Mouse (Mus musculus) thymus, postnatal 4 days (tissue): ENCODE measurements around the gene Mcrip2.
"Not testable (repeated sequence)": the region's sequence is repeated elsewhere in the genome, so short reads cannot be mapped to it uniquely, and the experiment has no call there.

ENCODE experiments used
- DNase-seq: peaks from one replicate; pipeline ENCODE4 v3.0.0; 2021

Mcrip2 gene

DNA sequence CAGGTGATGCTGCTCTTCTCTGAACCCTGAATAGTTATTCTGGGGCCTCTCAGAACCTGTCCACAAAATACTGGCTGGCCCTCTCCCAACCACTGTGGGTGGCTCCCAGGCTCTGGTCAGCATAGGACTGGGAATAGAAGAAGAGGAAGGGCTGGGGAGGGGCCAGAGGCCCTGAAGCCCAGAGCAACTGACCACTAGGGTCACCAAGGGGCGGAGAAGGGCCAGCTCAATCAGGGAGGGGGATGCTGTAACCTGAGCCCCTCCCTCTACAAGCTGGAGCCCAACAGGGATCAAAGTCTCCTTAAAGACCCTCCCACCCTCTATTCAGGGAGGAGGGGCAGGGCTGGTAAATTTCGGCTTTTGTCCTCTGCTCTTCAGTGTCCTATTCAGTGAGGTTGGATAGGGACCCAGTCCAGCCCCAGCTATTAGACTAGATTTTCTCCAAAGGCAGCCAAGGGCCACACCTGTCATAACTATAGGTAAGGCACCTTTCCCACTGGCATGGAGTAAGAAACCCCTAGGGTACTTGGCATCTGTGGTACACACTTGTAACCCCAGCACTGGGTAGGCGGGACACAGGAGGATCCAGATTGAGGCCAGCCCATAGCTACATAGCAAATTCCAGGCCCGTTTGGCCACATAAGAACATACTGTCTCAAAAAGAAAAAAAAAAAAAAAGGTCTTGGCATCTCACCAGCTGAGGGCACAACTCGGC lies 11.8 kb upstream of the Mcrip2 start, which contains the start of gene Wfikkn1:
Wfikkn1 (minus strand) TSS at position 663 of the 715 bp plus-strand sequence.
- no peak for DNase-seq

DNA sequence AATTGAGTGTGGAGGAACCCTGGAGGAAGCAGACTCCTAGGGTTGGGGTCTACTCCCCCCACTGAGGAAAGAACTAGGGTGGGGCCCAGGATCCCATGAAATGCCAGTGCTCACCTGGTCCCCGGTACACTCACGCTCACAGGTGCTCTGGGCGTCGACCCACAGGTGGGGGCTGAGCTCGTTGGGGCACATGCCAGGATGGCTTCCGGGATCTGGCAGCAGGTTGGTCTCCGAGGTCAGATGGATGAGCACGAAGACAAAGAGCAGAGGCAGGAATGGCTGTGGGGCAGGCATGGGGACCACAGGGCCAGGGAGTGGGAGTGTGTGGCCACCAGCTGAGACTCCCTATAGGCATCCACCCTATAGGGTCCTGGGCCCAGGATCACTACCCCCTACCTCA lies 11.2 kb upstream of the Mcrip2 start:
- DNase-seq = no peak

DNA sequence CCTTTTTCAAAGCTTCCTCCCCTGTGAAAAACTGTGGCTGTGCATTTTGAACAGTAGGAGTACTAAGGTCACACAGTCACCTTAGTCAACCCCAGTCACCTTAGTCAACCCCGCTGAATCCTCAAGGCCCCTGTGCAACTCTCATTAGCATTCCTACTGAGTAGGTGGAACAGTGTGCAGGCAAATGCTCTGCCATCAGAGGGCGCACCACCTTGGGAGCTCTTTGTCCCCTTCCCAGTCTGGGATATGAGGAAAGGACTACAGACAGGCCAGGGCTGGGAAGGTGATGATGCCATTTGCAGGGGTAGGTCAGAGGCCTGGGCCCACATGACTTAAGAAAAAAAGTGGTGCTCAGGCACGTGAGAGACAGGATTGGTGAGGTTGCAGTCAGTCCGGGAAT lies 10.7 kb upstream of the Mcrip2 start:
- DNase-seq = peak; percentile 63

DNA sequence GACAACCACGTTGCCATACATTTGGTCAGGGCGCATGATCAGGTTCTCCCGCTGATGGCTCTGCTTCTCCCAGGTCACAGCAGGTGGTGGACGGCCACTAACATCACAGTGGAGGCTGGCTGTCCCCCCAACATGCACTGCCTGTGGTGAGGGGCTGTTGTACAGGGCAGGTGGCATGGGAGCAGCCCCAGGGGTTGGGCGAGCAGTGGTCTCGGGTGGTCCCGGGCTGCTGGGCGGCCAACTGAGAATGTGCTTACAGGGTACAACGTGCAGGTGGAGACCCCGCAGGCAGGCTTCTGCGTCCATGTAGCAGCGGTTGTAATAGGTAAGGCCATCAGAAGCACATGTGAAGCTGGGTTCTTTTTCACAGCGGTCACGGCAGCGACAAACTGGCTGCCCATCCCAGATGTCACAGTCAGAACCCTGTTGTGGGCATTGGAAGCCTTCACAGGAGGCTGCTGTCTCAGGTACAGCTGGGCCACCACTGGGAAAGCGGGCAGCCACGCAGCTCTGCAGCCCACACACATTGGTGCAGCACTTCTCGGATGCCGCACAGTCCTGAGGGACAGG lies 10.1 kb upstream of the Mcrip2 start:
- DNase-seq = no peak

DNA sequence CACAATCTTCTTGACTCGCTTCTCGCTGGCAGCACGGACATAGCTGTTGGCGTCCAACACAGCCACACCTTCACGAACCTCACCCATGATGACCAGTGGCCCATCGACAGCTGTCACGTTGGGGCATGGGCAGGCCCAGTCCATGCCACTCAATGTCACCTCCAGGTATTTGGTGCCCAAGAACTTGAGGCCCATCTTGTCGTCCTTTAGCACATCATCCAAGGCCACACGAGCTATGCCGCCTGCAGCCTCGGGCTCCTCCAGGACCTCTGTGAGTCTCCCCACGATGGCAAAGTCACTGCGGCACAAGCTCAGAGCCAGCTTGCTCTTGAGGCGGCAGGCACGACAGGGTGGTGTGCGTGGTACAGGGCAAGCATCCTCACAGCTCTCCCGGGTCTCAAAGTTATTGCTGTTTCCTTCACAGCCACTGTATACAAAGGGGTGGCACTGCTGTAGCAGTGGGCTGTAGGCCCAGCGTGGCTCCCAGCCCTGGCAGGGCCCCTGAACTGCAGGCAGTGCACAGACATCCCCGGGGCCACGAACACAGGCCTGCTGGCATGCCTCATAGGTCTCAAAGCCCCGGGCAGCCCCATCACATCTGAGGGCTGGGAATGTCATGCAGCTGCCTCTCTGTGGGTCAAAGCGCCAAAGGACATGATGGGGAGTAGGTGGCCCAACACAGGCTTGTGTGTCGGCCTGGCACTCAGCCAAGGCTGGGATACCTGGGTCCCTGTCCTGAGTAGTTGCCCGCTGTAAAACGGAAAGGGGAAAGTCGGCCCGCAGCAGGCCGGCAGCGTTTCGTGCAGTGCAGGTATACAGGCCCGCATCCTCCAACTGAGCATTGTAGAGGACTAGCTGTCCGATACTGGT lies 9.4 kb upstream of the Mcrip2 start:
- no peak for DNase-seq

DNA sequence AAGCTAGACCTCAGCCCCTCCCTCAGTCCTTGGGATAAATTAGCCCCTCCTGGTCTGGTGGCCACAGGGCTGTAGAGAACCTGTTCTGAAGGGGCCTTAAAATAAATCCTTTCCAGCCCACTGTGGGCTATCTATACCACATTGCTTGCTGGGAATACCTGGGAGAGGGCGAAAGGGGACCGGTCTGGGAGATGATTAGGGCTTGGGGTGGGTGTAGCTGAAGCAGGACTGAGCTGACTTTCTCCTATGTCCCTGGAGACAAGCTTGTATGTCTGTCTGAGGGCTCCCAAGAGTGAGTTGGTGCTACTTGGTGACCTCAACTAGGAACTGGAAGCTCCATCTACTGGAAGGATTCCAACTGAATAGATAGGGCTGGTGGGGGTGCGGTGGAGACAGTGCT lies 8.5 kb upstream of the Mcrip2 start:
- DNase-seq = no peak

DNA sequence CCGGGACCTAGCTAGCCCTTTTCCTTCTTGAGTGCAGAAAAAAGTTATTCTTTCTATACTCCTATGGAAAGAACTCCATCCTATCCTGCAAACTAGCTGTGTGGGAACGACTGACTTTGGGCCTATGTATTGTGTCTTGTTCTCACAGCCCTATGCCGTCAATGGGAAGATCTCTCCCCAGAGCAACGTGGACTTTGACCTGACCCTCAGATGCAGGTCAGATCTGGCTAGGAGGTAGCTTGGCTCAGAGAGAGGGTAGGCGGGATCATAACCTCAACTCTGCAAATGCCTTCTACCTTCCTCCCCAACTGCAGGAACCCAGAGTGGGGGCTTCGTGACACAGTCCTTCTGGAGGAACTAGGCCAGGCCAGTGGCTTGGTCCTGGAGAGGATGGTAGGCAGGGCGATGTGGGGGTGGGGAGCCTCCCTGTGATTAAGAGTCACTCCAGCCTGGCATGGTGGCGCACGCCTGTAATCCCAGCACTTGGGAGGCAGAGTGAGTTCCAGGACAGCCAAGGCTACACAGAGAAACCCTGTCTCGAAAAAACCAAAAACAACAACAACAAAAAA lies 7.9 kb upstream of the Mcrip2 start:
- no peak for DNase-seq

DNA sequence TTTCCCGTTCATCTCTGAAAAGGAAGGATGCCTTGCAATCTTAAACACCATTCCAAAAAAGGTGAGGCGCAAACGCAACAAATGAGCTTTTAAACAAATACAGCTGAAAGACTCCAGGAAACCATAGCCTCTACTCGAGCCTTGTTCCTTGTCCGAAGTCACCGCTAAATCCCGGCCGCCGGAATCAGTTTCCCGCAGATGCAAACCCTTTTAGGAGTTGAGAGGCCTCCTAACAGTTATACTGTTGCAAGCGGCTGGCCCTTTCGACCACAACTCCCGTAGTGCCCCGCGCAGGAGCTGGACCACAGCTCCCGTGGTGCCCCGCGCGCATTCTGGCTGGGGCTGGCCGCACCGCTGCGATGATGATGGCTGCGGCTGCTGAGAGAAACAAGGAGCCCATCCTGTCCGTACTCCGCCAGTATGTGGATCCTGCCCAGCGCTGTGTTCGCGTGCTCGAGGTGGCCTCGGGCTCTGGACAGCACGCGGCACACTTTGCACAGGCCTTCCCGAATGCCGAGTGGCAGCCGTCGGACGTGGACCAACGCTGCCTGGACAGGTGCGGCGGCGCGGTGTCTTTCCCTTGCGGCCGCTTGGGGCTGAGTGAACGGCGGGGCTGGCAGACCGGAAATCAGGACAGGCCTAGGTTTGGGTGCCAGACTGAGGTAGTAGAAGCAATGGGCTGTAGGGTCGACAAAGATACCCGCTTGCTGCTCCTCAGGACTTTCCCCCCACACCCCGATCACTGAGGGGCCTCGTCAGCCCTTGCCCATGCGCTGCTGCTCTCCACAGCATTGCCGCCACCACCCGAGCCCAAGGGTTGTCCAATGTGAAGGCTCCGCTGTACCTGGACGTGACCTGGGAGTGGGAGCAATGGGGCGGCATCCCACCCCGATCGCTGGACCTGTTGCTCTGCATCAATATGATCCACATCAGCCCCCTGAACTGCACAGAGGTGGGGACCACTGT lies 6.9 kb upstream of the Mcrip2 start:
- peak; percentile 90 for DNase-seq

DNA sequence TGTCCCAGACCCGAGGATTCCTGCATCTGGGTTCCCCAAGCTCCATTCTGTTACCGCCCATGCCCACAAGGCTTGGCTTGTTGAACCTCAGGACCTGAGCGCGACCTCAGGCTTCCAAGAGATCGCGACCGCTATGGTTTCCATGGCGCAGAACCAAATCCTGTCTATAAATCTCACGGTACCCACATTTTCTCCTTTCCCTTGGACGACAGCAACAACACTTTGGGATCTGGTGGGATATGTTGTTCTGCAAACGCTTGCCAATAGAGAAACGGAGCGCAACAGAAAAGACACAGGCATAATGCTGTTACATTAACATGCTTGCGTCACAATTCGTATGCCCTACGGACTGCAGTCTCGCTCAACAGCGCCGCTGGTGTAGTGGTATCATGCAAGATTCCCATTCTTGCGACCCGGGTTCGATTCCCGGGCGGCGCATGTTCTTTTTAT lies 6.2 kb upstream of the Mcrip2 start, which contains the start of gene Mettl26:
Mettl26 (plus strand) TSS at position 354 of the 450 bp plus-strand sequence.
- DNase-seq = peak; percentile 96

DNA sequence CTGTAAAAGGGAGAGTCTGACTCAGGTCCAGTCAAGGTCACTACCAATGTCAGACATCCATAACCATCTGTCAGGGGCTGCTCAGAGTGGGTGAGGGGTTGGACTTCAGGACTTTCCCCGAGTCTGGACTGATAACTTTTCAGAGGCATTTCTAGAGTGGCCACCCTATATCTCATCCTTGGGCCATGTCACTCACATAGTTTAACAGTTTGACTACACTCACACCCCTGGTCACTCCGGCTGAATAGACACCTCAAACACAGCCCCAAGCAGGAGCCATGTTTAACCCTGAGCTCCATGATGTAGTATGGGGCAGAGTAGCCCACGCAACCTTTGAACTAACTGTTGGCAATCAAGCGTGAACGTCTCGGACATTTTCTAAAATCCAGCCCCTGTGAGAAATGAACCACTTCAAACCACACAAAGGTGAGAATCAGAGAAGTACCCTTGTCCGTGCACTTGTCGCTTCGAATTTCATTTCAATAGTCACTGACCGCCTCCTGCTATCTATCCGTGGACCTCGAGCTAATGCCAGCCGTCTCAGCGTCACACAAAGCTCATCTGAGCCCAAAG lies 5.7 kb upstream of the Mcrip2 start:
- DNase-seq = no peak

DNA sequence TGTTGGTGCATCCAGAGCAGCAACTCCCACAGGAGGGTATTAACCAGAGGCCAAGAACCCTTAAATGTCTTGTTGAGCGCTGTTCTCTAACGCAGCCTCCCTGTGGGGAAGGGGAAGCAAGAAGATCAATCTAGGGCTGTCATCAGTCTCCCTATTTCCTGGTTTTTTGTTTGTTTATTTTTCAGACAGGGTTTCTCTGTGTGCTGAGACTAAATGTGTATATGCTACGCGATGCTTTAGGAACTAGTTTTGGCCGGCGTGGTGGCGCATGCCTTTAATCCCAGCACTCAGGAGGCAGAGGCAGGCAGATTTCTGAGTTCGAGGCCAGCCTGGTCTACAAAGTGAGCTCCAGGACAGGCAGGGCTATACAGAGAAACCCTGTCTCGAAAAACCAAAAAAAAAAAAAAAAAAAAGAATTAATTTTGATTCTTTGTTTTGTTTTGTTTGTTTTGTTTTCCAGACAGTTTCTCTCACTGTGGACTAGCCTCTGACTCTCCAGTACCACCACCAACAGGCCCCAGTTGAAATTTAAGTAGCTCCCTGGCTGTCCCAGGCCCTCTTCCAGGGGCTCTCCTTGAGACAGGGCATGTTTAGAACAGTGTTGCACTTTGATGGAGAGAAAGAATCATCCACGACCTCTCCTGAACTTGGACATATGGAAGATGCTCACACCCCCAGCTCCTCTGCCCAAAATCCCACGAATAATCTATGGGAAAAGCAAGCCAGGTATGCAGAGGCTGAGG lies 5.0 kb upstream of the Mcrip2 start:
- DNase-seq = no peak

DNA sequence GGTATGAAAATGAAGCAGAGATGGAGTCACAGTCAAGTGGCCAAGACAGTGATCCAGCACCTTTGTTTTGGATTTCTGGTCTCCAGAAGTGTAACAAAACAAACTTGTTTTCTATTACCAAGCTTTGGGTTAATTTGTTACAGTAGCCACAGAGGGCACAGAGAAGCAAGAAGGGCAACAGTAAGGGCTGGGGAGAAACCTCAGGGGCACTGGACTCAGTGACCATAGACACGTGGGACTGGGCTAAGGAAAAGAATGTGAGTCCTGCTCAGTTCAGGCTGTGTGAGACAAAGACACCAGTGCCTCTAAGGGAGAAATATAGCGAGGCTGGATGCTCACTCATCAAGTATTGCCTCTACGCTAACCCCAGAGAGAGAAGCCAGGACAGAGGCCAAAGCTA lies 4.1 kb upstream of the Mcrip2 start:
- no peak for DNase-seq

DNA sequence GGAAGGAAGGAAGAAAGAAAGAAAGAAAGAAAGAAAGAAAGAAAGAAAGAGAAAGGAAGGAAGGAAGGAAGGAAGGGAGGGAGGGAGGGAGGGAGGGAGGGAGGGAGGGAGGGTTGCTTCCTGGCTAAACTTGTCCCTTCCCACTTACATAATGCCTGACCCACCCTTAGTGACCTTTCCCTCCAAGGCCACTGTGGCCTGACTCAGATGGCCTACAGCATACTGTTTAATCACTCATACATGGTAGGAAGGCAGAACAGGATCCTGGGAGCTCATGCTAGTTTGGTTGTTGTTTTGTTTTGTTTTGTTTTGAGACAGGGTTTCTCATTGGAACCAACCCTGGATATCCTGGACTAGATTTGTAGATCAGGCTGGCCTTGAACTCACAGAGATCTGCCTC lies 3.0 kb upstream of the Mcrip2 start:
- DNase-seq = not testable (repeated sequence)

DNA sequence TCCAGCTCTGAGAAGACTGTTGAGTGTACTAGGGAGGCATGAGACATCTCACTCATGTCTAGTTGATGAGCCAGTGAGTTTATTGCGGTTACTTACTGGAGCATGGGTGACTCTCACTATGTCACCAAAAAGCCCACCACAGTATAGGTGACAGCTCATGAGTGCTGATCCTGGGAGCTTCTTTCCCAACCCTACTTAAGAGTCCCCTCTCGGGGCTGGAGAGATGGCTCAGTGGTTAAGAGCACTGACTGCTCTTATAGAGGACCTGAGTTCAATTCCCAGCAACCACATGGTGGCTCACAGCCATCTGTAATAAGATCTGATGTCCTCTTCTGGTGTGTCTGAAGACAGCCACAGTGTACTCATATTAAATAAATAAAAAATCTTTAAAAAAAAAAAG lies 1.4 kb upstream of the Mcrip2 start:
- DNase-seq = no peak

DNA sequence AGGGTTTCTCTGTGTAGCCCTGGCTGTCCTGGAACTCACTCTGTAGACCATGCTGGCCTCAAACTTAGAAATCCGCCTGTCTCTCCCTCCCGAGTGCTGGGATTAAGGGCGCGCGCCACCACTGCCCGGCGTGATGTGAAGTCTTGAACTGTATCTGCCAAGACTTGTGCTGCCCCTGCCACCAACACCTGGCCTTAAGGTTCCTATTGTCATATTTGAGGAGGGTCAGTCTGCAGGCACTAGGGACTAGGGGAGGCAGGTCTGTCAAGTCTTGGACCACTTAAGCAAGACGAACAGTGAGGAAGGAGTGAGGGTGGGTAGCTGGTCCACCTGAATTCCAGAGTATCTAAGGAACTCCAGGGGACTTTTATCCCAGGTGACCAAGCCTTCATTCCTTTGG lies 934 bp upstream of the Mcrip2 start:
- no peak for DNase-seq

DNA sequence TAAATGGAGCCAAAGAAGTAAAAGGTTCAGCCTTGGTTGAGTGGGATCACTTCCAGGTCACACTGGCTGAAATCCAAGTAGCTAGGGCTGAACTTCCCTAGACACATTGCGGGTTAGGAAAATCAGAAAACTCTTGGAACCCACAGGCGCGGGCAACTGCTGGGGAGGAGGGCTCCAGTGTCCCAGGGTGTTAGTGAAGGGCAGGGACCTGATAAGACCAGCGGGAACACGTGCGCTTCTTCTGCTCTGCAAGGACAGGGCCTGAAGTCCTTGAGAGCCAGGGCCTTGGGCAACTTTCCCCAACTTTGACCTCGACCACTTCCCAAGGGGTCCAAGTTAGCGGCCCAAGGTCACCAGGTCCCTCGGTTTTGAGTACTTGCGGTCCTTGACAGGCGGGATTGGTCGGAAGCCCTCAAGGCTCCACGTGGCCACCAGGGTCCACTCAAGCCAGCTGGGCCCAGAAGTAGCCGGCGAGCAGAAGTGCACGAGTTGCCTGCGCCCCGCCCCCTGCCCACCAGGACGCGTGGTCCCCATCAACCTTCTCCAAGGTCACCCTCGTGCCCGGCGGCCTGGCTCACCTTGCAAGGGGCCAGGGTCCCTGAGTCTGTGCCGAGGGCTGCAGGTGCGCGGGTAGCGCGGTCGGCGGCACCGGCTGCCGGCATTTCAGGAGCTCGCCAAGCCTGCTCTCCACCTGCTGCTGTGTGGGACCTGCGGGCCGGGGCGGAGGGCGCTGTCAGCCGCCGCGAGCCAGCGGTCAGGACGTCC lies 546 bp downstream of the Mcrip2 start:
- DNase-seq = no peak

DNA sequence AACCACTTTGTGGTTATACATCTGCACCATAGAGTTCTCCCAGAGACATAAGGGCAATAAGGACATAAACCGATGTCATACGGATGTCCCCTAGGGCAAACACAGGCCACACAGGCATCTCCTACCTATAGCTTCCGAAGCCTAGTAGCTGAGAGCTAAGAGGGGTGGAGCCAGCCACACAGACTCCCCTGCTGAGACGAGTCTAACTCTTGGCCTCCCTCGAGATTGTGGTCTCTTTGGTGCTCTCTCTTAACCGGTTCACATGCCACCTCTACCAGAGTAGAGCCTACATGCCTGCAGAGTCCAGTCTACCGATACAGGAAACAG lies 1.1 kb downstream of the Mcrip2 start:
- DNase-seq = peak; percentile 56

DNA sequence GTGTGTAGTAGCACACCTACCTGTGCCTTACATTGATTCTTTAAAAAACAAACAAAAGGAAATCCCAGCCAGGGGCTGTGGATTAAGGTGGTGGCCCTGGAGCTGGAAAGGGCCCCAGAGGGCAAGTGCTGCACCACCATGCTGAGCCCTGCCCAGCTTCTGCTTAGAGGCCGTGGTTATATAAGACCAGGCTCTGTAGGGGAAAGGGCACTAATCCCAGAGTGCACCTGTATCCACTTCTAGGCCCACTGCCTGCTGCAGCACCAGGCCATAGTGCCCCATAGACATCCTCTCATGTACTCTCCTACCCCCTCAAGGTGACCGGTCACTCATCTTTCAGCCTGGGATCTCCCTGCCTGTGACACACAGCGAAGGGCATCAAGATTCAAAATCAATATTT lies 2.4 kb downstream of the Mcrip2 start:
- DNase-seq = no peak

DNA sequence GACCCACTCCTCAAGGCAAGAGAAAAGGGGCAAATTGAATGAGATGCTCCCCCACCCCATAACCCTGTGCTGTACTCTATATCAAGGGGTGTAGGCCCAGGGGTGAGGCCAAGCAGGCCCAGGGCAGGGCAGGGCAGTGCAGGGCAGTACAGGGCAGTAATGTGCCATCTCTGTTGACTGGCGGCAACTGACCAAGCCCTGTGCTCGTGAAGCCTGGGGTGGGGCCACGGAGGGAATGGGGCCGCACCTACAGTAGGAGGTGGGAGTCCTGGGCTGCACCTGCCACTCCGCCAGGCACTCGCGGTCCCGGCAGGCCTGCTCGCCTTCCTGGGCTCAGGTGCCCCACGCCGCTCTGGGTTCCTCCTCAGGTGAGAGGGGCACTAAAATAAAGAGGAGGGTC lies 3.3 kb downstream of the Mcrip2 start:
- DNase-seq = no peak

DNA sequence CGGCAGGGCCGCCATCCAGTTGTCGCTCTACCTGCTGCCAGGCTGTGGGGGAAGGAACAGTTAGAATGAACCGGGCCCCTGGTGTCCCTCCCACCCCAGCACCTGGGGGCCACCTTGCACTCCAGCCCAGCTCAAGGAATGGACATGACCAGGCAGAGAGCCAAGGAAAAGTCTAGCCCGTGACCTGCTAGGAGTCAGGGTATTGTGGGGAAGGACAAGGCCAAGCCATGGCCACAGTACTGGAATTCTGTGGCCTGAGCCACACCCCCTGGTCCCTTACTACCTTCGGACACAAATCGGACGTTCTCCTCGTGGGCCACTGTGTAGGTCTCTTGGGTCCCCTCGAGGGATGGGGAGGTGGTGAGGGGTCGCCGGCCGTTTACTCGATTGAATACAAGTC lies 4.3 kb downstream of the Mcrip2 start:
- no peak for DNase-seq
